Mouse (Mus musculus): ENCODE measurements around the gene Rgs6. TPM values are rescaled to one million over a fixed set of nuclear protein-coding genes. Genes with fewer than 3 reads are reported as not detected.

Gene Rgs6
- polyA plus RNA-seq, 1 experiment, result 0.14 TPM

DNA sequence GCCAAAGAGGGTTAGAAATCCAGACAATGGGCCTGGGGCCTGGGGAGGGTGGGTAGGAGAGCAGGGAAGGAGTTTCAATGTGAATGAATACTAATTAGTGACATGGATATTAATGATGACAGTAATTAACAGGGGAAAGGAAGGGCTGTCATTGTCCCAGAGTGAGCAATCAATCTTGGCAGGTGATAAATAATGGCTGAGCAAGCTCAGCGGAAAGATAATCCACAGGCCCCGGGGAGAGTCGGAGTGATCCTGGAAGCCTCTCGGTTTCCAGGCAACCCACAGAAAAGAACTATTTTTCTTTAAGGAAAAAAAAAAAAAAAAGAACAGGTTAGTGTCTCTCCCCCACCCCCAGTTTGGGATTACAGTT lies 456.5 kb downstream of the Rgs6 start:
- DNase-seq (ENCODE audit: low read depth in 1 of 2, low spot score in 2 of 2), result no peak
- no peak for TF ChIP-seq CTCF (IDR thresholded peaks at IDR 0.05; ENCODE audit: extremely low read depth, insufficient read depth, insufficient read length, insufficient replicate concordance)
- no peak for TF ChIP-seq POLR2A (IDR thresholded peaks at IDR 0.05; ENCODE audit: low read depth, low read length)
- no peaks in the 10 kb centered on the region; the same call in 1 of the 2 replicates for H3K27me3 ChIP-seq (ENCODE audit: control insufficient read depth, insufficient read depth, low read length)
- H3K27ac ChIP-seq (ENCODE audit: insufficient read depth, low read length), result no peak overlapping the region
- no peak overlapping the region for H3K4me3 ChIP-seq (ENCODE audit: extremely low read depth, insufficient read depth, insufficient read length)
- no peaks in the 10 kb centered on the region for H3K36me3 ChIP-seq (ENCODE audit: control insufficient read depth, insufficient read depth, low read length)
- WGBS, result 82% methylated on average over 4 of the region's 4 CpGs
- peaks cover 4% of the 10 kb centered on the region; the same call in 1 of the 2 replicates for H3K4me1 ChIP-seq (ENCODE audit: control insufficient read depth, insufficient read depth, insufficient read length)

GRCm38 (mm10) chr12:83045001-83045531 lies 457.0 kb downstream of the Rgs6 start:
- H3K27ac ChIP-seq (ENCODE audit: insufficient read depth, low read length), result no peak overlapping the region
- H3K36me3 ChIP-seq (ENCODE audit: control insufficient read depth, insufficient read depth, low read length), result no peaks in the 10 kb centered on the region
- 84% methylated on average over 12 of the region's 12 CpGs for WGBS
- no peak for DNase-seq (ENCODE audit: low read depth in 1 of 2, low spot score in 2 of 2)
- H3K27me3 ChIP-seq (ENCODE audit: control insufficient read depth, insufficient read depth, low read length), result no peaks in the 10 kb centered on the region; the same call in 1 of the 2 replicates
- TF ChIP-seq CTCF (IDR thresholded peaks at IDR 0.05; ENCODE audit: extremely low read depth, insufficient read depth, insufficient read length, insufficient replicate concordance) (no peak), POLR2A (IDR thresholded peaks at IDR 0.05; ENCODE audit: low read depth, low read length) (no peak)
- peaks cover 1% of the 10 kb centered on the region; the same call in 1 of the 2 replicates for H3K4me1 ChIP-seq (ENCODE audit: control insufficient read depth, insufficient read depth, insufficient read length)
- H3K4me3 ChIP-seq (ENCODE audit: extremely low read depth, insufficient read depth, insufficient read length), result no peak overlapping the region

DNA sequence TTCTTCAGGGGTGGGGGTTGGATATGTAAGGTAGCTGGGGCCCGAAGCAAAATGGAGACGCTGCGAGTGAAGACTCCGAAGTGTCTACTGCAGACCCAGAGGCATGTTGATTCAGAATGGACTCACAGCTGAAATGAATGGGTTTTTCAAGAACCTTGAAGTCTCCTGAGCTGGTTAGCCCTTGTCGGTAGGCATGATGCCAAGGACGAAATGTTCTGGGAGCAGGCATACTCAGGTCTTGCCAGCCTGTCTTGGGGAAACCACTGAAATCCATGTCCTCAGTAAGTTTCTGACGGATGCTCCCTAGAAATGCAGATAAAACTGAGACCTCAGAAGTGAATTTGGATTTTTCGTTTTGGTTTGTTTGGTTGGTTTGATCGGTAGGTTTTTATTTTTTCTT lies 458.6 kb downstream of the Rgs6 start:
- no peak for DNase-seq (ENCODE audit: low read depth in 1 of 2, low spot score in 2 of 2)
- H3K36me3 ChIP-seq (ENCODE audit: control insufficient read depth, insufficient read depth, low read length), result no peaks in the 10 kb centered on the region
- H3K4me3 ChIP-seq (ENCODE audit: extremely low read depth, insufficient read depth, insufficient read length), result no peak overlapping the region
- H3K27ac ChIP-seq (ENCODE audit: insufficient read depth, low read length), result no peak overlapping the region
- H3K27me3 ChIP-seq (ENCODE audit: control insufficient read depth, insufficient read depth, low read length), result no peaks in the 10 kb centered on the region; the same call in 1 of the 2 replicates
- no peak for TF ChIP-seq POLR2A (IDR thresholded peaks at IDR 0.05; ENCODE audit: low read depth, low read length)
- no peak for TF ChIP-seq CTCF (IDR thresholded peaks at IDR 0.05; ENCODE audit: extremely low read depth, insufficient read depth, insufficient read length, insufficient replicate concordance)
- 93% methylated on average over 9 of the region's 9 CpGs for WGBS
- no peaks in the 10 kb centered on the region for H3K4me1 ChIP-seq (ENCODE audit: control insufficient read depth, insufficient read depth, insufficient read length)

GRCm38 (mm10) chr12:83047710-83048109 lies 459.6 kb downstream of the Rgs6 start:
- no peaks in the 10 kb centered on the region for H3K36me3 ChIP-seq (ENCODE audit: control insufficient read depth, insufficient read depth, low read length)
- H3K4me1 ChIP-seq (ENCODE audit: control insufficient read depth, insufficient read depth, insufficient read length), result no peaks in the 10 kb centered on the region
- WGBS, result 70% methylated on average over 7 of the region's 7 CpGs
- H3K4me3 ChIP-seq (ENCODE audit: extremely low read depth, insufficient read depth, insufficient read length), result no peak overlapping the region
- TF ChIP-seq CTCF (IDR thresholded peaks at IDR 0.05; ENCODE audit: extremely low read depth, insufficient read depth, insufficient read length, insufficient replicate concordance) (no peak), POLR2A (IDR thresholded peaks at IDR 0.05; ENCODE audit: low read depth, low read length) (no peak)
- H3K27ac ChIP-seq (ENCODE audit: insufficient read depth, low read length), result no peak overlapping the region
- DNase-seq (ENCODE audit: low read depth in 1 of 2, low spot score in 2 of 2), result no peak
- H3K27me3 ChIP-seq (ENCODE audit: control insufficient read depth, insufficient read depth, low read length), result no peaks in the 10 kb centered on the region; the same call in 1 of the 2 replicates

DNA sequence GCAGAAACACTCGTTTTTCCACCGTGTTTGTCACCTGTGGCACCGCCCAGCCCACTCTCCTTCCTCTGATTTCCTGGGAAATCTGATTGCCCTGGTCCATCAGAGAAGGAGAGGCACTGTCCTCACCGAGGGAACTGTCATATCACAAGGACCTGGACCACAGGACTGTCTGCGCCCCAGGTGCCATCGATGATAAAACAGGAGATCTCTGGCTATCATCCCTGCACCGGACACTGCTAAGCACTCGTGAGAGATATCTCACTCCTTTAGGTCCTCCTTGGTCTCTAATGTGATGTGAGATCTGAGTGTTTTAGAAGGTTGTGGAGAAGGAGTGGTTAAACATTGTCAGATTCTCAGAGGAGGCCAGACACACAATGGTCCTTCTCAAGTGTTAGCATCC lies 462.4 kb downstream of the Rgs6 start:
- Histone ChIP-seq H3K4me3 (ENCODE audit: extremely low read depth, insufficient read depth, insufficient read length) (no peak overlapping the region), H3K27ac (ENCODE audit: insufficient read depth, low read length) (no peak overlapping the region), H3K4me1 (ENCODE audit: control insufficient read depth, insufficient read depth, insufficient read length) (no peaks in the 10 kb centered on the region), H3K27me3 (ENCODE audit: control insufficient read depth, insufficient read depth, low read length) (no peaks in the 10 kb centered on the region; the same call in 1 of the 2 replicates), H3K36me3 (ENCODE audit: control insufficient read depth, insufficient read depth, low read length) (no peaks in the 10 kb centered on the region)
- TF ChIP-seq CTCF (IDR thresholded peaks at IDR 0.05; ENCODE audit: extremely low read depth, insufficient read depth, insufficient read length, insufficient replicate concordance) (no peak), POLR2A (IDR thresholded peaks at IDR 0.05; ENCODE audit: low read depth, low read length) (no peak)
- 72% methylated on average over 8 of the region's 8 CpGs for WGBS
- DNase-seq (ENCODE audit: low read depth in 1 of 2, low spot score in 2 of 2), result no peak

GRCm38 (mm10) chr12:83052391-83052790 lies 464.3 kb downstream of the Rgs6 start:
- TF ChIP-seq POLR2A (IDR thresholded peaks at IDR 0.05; ENCODE audit: low read depth, low read length), result no peak
- TF ChIP-seq CTCF (IDR thresholded peaks at IDR 0.05; ENCODE audit: extremely low read depth, insufficient read depth, insufficient read length, insufficient replicate concordance), result no peak
- DNase-seq (ENCODE audit: low read depth in 1 of 2, low spot score in 2 of 2), result no peak
- H3K4me3 ChIP-seq (ENCODE audit: extremely low read depth, insufficient read depth, insufficient read length), result no peak overlapping the region
- H3K36me3 ChIP-seq (ENCODE audit: control insufficient read depth, insufficient read depth, low read length), result no peaks in the 10 kb centered on the region
- no peaks in the 10 kb centered on the region; the same call in 1 of the 2 replicates for H3K27me3 ChIP-seq (ENCODE audit: control insufficient read depth, insufficient read depth, low read length)
- no peaks in the 10 kb centered on the region for H3K4me1 ChIP-seq (ENCODE audit: control insufficient read depth, insufficient read depth, insufficient read length)
- H3K27ac ChIP-seq (ENCODE audit: insufficient read depth, low read length), result no peak overlapping the region
- WGBS, result 47% methylated on average over 4 of the region's 4 CpGs

GRCm38 (mm10) chr12:83055690-83056089 lies 467.6 kb downstream of the Rgs6 start:
- no peak for DNase-seq (ENCODE audit: low read depth in 1 of 2, low spot score in 2 of 2)

More at GRCm38 (mm10) chr12:83055690-83056089, 467.6 kb downstream of the Rgs6 start:
- TF ChIP-seq CTCF (IDR thresholded peaks at IDR 0.05; ENCODE audit: extremely low read depth, insufficient read depth, insufficient read length, insufficient replicate concordance) (no peak), POLR2A (IDR thresholded peaks at IDR 0.05; ENCODE audit: low read depth, low read length) (no peak)
- Histone ChIP-seq H3K36me3 (ENCODE audit: control insufficient read depth, insufficient read depth, low read length) (no peaks in the 10 kb centered on the region), H3K27ac (ENCODE audit: insufficient read depth, low read length) (no peak overlapping the region), H3K4me3 (ENCODE audit: extremely low read depth, insufficient read depth, insufficient read length) (no peak overlapping the region), H3K27me3 (ENCODE audit: control insufficient read depth, insufficient read depth, low read length) (no peaks in the 10 kb centered on the region), H3K4me1 (ENCODE audit: control insufficient read depth, insufficient read depth, insufficient read length) (no peaks in the 10 kb centered on the region)
- 90% methylated on average over 5 of the region's 5 CpGs for WGBS

All from spleen, adult 2 months (tissue).